Mouse (Mus musculus) E14TG2a.4 (cell line): Measurements from ENCODE around the gene Cdyl.

Experiments
- CTCF ChIP-seq: conservative IDR thresholded peaks from 2 replicates; pipeline ENCODE4 v1.5.1; 2014; ENCODE audit warnings: low read length
- NANOG ChIP-seq: IDR thresholded peaks from 2 replicates; pipeline ENCODE4 v1.6.1; 2014; ENCODE audit warnings: borderline replicate concordance, low read length, mixed read lengths
- POU5F1 ChIP-seq: IDR thresholded peaks from 2 replicates; pipeline ENCODE4 v1.6.1; 2014; ENCODE audit warnings: low read length, borderline replicate concordance

DNA sequence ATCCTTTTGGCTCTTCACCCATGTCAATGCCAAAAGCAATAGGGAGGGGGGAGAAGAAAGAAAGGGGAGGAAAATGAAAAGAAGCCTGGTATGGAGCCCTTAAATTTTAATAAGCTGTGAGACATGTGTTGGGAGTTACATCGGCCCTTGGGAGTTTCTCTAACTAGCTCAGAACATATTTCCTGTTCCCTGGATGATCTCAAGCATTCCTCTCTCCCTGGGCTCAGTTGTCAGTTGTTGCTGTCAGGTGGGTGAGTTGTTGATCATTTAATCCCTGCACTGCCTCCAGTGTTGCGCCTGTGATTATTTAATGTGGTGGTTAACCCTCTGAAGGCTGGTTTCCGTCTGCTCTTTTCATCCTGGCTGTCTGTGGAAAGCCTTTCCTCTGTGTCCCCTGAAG is 185.7 kb downstream of the Cdyl start:
- TF ChIP-seq CTCF (no peak), POU5F1 (no peak), NANOG (no peak)
